Mouse (Mus musculus): ENCODE data around the gene Krt42.

- TF ChIP-seq POLR2A (IDR thresholded peaks at IDR 0.05; ENCODE audit: insufficient read length, low read depth), result no peak
- no peak for TF ChIP-seq E2F4 (IDR thresholded peaks at IDR 0.05; ENCODE audit: insufficient read depth)
These were observed 10.6 kb downstream of the Krt42 start for GRCm38 (mm10) chr11:100259079-100259478.

Data from myocyte (in vitro differentiated cells).